Comparison of ENCODE assay signal across 10 mouse cellular contexts in genomic region chr2:170836862-170837261, GRCm38 (mm10).
DNase-seq lines count a peak whose midpoint lies in the region; ATAC-seq and TF ChIP-seq lines count a peak whose summit lies in the region.
"Had no signal": no experiment of that assay in that cellular context is flagged by ENCODE, and none has a peak within 500 bp of the region (broad histone marks: within the 10 kb centered on the region; RNA-seq: fewer than 3 reads in every experiment).

No protein-coding gene starts in this region.

- DNase-seq in heart, adult 11 months = peak; percentile 61
- peak; percentile 65 to 81 for DNase-seq in cerebellum, adult 2 months
- peak; percentile 25 for DNase-seq in heart, postnatal 0 days (ENCODE audit: low spot score)
- peak; percentile 69 for DNase-seq in midbrain, embryonic 14.5 days
- DNase-seq in thymus, adult 18-20 months = no peak
- no peak for DNase-seq in frontal cortex, adult 2 months (ENCODE audit: extremely low spot score in 1 of 2, low spot score in 1 of 2)
- no peak for DNase-seq in c-Kit-positive CD71-positive TER-119-positive erythroid progenitor cells, embryonic 14.5 days (ENCODE audit: low spot score)
- DNase-seq: B cell, adult 2 months; liver, embryonic 13.5 days had no signal

- ATAC-seq in heart, embryonic 11.5 days (replicated peaks; ENCODE audit: insufficient number of reproducible peaks, low FRiP score, low TSS enrichment) = no peak
- peak; percentile 33; the same call in 1 of the 2 replicates for ATAC-seq in heart, postnatal 0 days (ENCODE audit: insufficient read depth, low read depth)
- peak; percentile 38; the same call in 1 of the 2 replicates for ATAC-seq in midbrain, embryonic 14.5 days (ENCODE audit: low FRiP score, low TSS enrichment)

- TF ChIP-seq EP300 in heart, postnatal 0 days (IDR thresholded peaks at IDR 0.05; ENCODE audit: low read depth) = no peak

- TF ChIP-seq CTCF in cerebellum, adult 2 months (IDR thresholded peaks at IDR 0.05; ENCODE audit: borderline replicate concordance, insufficient read depth, low read depth, low read length) = no peak
- peak; percentile 13; the same call in 1 of the 2 replicates for TF ChIP-seq CTCF in heart, postnatal 0 days (IDR thresholded peaks at IDR 0.05; ENCODE audit: low read depth)

- no peak overlapping the region for H3K27ac ChIP-seq in heart, embryonic 11.5 days (ENCODE audit: low read depth, low read length)
- H3K27ac ChIP-seq in cerebellum, adult 2 months (ENCODE audit: insufficient read depth, low read length) = no peak overlapping the region
- H3K27ac ChIP-seq in heart, postnatal 0 days (ENCODE audit: low read depth) = no peak overlapping the region
- peak overlapping the region; percentile 75 for H3K27ac ChIP-seq in midbrain, embryonic 14.5 days (replicated peaks; ENCODE audit: low read depth, low read length)
- H3K27ac ChIP-seq: liver, embryonic 13.5 days had no signal

- H3K4me3 ChIP-seq in heart, embryonic 11.5 days (ENCODE audit: low read depth, low read length) = no peak overlapping the region
- H3K4me3 ChIP-seq in cerebellum, adult 2 months (replicated peaks; ENCODE audit: insufficient read depth, low read depth, low read length) = no peak overlapping the region
- no peak overlapping the region for H3K4me3 ChIP-seq in heart, postnatal 0 days (ENCODE audit: low read depth, low read length)
- H3K4me3 ChIP-seq in midbrain, embryonic 14.5 days (replicated peaks; ENCODE audit: low read depth, low read length) = no peak overlapping the region
- H3K4me3 ChIP-seq: liver, embryonic 13.5 days had no signal

- no peak for TF ChIP-seq POLR2A in cerebellum, adult 2 months (IDR thresholded peaks at IDR 0.05; ENCODE audit: borderline replicate concordance, insufficient read depth, low read length)

- H3K9ac ChIP-seq in heart, embryonic 11.5 days (ENCODE audit: low read depth, low read length) = no peak overlapping the region
- no peak overlapping the region for H3K9ac ChIP-seq in heart, postnatal 0 days (replicated peaks; ENCODE audit: low read depth, low read length)
- H3K9ac ChIP-seq in midbrain, embryonic 14.5 days (replicated peaks; ENCODE audit: low read length) = no peak overlapping the region
- H3K9ac ChIP-seq: liver, embryonic 13.5 days had no signal

- H3K27me3 ChIP-seq in heart, embryonic 11.5 days (ENCODE audit: control insufficient read depth, insufficient read depth, low read length) = no peaks in the 10 kb centered on the region
- H3K27me3 ChIP-seq in cerebellum, adult 2 months (ENCODE audit: control insufficient read depth, insufficient read depth, low read length) = no peaks in the 10 kb centered on the region
- H3K27me3 ChIP-seq in heart, postnatal 0 days (ENCODE audit: control insufficient read depth, insufficient read depth, low read length) = no peaks in the 10 kb centered on the region
- no peaks in the 10 kb centered on the region for H3K27me3 ChIP-seq in midbrain, embryonic 14.5 days (ENCODE audit: control insufficient read depth, insufficient read depth, low read length)
- H3K27me3 ChIP-seq: liver, embryonic 13.5 days had no signal

- no peak overlapping the region for H3K4me2 ChIP-seq in heart, embryonic 11.5 days
- peak overlapping the region; percentile 34; the same call in 1 of the 2 replicates for H3K4me2 ChIP-seq in heart, postnatal 0 days (ENCODE audit: low read depth, low read length)
- H3K4me2 ChIP-seq in midbrain, embryonic 14.5 days (ENCODE audit: low read length) = no peak overlapping the region
- H3K4me2 ChIP-seq: liver, embryonic 13.5 days had no signal

- H3K9me3 ChIP-seq in heart, embryonic 11.5 days (replicated peaks; ENCODE audit: control insufficient read depth, low read length) = no peaks in the 10 kb centered on the region
- no peaks in the 10 kb centered on the region for H3K9me3 ChIP-seq in heart, postnatal 0 days (replicated peaks; ENCODE audit: control insufficient read depth, low read length)
- no peaks in the 10 kb centered on the region for H3K9me3 ChIP-seq in midbrain, embryonic 14.5 days (ENCODE audit: control insufficient read depth, low read length)

- no peaks in the 10 kb centered on the region for H3K36me3 ChIP-seq in heart, embryonic 11.5 days (ENCODE audit: control insufficient read depth, insufficient read depth, low read length)
- no peaks in the 10 kb centered on the region for H3K36me3 ChIP-seq in heart, postnatal 0 days (replicated peaks; ENCODE audit: control insufficient read depth, insufficient read depth, low read length)
- H3K36me3 ChIP-seq in midbrain, embryonic 14.5 days (ENCODE audit: control insufficient read depth, insufficient read depth, low read length) = no peaks in the 10 kb centered on the region
- H3K36me3 ChIP-seq: liver, embryonic 13.5 days had no signal

- H3K4me1 ChIP-seq in heart, embryonic 11.5 days (ENCODE audit: control insufficient read depth, insufficient read depth, low read length) = peaks cover 10% of the 10 kb centered on the region
- H3K4me1 ChIP-seq in cerebellum, adult 2 months (ENCODE audit: control insufficient read depth, insufficient read depth, low read length) = peaks cover 11% of the 10 kb centered on the region
- H3K4me1 ChIP-seq in heart, postnatal 0 days (ENCODE audit: control insufficient read depth, insufficient read depth) = peaks cover 7% of the 10 kb centered on the region; the same call in 1 of the 2 replicates
- H3K4me1 ChIP-seq in midbrain, embryonic 14.5 days (ENCODE audit: control insufficient read depth, insufficient read depth, low read length) = peaks cover 24% of the 10 kb centered on the region
- H3K4me1 ChIP-seq: liver, embryonic 13.5 days had no signal

- 65% methylated on average over 10 of the region's 10 CpGs for WGBS in heart, embryonic 11.5 days (ENCODE audit: insufficient replicate concordance)
- WGBS in cerebellum, adult 2 months = 8% methylated on average over 10 of the region's 10 CpGs
- WGBS in heart, postnatal 0 days = 44% methylated on average over 10 of the region's 10 CpGs
- WGBS in midbrain, embryonic 14.5 days = 10% methylated on average over 10 of the region's 10 CpGs

Comparison
In these comparisons a context has a peak if more than half of its experiments do, and no peak if none do; other contexts are left out.
1. DNase-seq: peak in heart, adult 11 months (single experiment), cerebellum, adult 2 months (2 of 2), heart, postnatal 0 days (single experiment) and midbrain, embryonic 14.5 days (single experiment); none in thymus, adult 18-20 months (0 of 2), frontal cortex, adult 2 months (0 of 2) and c-Kit-positive CD71-positive TER-119-positive erythroid progenitor cells, embryonic 14.5 days (single experiment).